Mouse (Mus musculus): ENCODE results near the gene Sh3gl2. TPM values are rescaled to one million over a fixed set of nuclear protein-coding genes. Genes with fewer than 3 reads are reported as not detected.

The Sh3gl2 gene
- polyA plus RNA-seq, 1 experiment from 2014 or later, result 14.8 TPM

DNA sequence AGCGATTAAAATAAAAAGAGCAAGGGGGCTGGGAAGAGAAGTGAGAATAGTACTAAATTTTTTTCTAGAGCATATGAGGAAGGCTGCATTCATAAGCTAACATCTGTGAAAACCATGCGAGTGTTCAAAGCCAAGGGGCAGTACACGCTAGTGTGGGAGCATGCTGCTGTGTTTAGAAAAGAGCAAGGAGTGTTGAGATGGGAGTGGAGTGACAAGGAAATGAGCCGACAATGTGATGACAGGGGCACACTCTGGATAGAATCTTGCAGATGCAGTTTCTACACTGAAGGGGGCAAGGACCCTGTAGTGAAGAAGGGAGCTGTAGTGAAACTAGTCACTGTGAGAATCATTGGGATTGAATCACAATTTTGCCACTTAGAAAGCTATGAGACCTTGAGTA, 481.2 kb downstream of the Sh3gl2 start:
- no peaks in the 10 kb centered on the region for H3K36me3 ChIP-seq (ENCODE audit: control insufficient read depth, insufficient read depth, low read length)
- H3K4me3 ChIP-seq (ENCODE audit: low read depth, low read length), result no peak overlapping the region
- DNase-seq (ENCODE audit: low spot score) (no peak), ATAC-seq (ENCODE audit: insufficient read depth, low FRiP score, low TSS enrichment) (no peak)
- no peak overlapping the region for H3K27ac ChIP-seq (ENCODE audit: low read depth, low read length)
- H3K4me1 ChIP-seq (ENCODE audit: control insufficient read depth, insufficient read depth, low read length), result no peaks in the 10 kb centered on the region
- 81% methylated on average over 4 of the region's 4 CpGs for WGBS
- no peaks in the 10 kb centered on the region for H3K27me3 ChIP-seq (ENCODE audit: control insufficient read depth, insufficient read depth, low read length)
- H3K9ac ChIP-seq (ENCODE audit: low read length), result no peak overlapping the region
- H3K4me2 ChIP-seq (ENCODE audit: low read depth), result no peak overlapping the region
- H3K9me3 ChIP-seq (ENCODE audit: control insufficient read depth, low read length), result no peaks in the 10 kb centered on the region

Data from neural tube, embryonic 11.5 days (tissue).